Mouse (Mus musculus): ENCODE results near the gene Xxylt1. TPM values are rescaled to one million over a fixed set of nuclear protein-coding genes. Genes with fewer than 3 reads are reported as not detected.

The Xxylt1 gene
- total and polyA plus RNA-seq, 2 experiments from 2014 or later = 14.0 to 24.3 TPM

DNA sequence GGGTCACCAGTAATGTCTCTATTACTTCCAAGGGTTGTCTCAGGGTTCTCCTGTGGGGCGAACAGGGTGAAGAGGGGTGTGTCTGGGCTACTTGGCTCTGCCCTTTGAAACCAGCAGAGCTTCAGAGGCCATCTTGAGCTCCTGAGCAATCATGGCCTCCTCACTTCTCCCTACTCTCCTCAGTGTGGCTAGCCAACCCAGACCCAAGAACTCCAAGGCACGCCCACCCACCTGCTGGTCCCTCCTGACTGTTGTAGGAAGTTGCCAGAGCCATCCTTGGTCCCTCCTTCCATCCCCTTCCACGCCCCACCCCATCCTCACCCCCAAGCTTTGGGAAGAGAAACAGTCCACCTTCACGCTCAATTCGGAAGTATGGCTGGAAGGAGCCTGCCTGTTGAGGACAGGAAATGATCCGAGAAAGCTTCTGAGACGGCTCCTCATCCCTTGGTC, 145.2 kb downstream of the Xxylt1 start:
- TF ChIP-seq CTCF (IDR thresholded peaks at IDR 0.05; ENCODE audit: low read depth) = no peak
- Histone ChIP-seq H3K9me3 (ENCODE audit: low read length) (no peaks in the 10 kb centered on the region), H3K9ac (no peak overlapping the region), H3K4me2 (ENCODE audit: low read depth) (no peak overlapping the region), H3K27me3 (ENCODE audit: insufficient read depth, low read length) (no peaks in the 10 kb centered on the region), H3K36me3 (ENCODE audit: insufficient read depth) (no peaks in the 10 kb centered on the region), H3K27ac (ENCODE audit: low read depth, low read length) (no peak overlapping the region), H3K4me1 (ENCODE audit: insufficient read depth) (no peaks in the 10 kb centered on the region), H3K4me3 (ENCODE audit: low read depth, low read length) (no peak overlapping the region)
- WGBS = 85% methylated on average over 7 of the region's 7 CpGs
- no peak for ATAC-seq
- DNase-seq = no peak

DNA sequence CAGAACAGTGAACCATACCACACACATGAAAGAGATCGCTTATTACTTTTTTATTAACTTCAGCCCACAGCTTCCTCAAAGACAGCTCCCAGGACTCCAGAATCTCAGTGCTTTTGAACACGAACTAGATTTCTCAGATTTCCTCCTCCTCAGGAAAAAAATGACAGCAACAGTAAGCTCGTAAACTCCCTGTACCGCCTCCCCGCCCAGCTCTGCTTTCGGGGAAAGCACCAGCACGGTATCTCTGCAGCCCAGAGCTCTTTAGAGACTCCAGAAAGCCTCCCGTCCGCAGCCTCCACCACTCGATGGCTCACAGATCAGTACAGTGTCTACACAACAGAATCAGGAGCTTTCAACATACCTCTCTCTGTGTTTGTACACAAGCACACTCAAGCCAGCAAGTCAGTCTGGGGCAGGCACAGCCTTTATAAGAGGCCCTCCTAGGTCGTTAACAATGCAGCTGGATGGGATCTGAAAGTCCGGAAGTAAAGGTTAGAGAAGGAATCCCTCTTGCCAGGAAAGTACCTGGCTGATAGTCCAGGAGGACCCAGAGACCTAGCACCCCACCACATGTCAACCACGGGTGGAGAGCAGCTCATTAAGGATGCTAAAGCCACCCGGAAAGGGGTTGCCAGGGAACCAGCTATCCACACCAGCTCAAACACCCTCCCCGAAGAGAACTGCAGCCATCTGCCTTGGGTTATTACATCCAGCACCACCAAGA, 146.1 kb downstream of the Xxylt1 start:
- no peaks in the 10 kb centered on the region for H3K27me3 ChIP-seq (ENCODE audit: insufficient read depth, low read length)
- no peak overlapping the region for H3K27ac ChIP-seq (ENCODE audit: low read depth, low read length)
- TF ChIP-seq CTCF (IDR thresholded peaks at IDR 0.05; ENCODE audit: low read depth) = no peak
- DNase-seq = no peak
- ATAC-seq = no peak
- H3K4me3 ChIP-seq (ENCODE audit: low read depth, low read length) = no peak overlapping the region
- H3K9me3 ChIP-seq (ENCODE audit: low read length) = 0 out of 2 replicates have a peak, but pooled peaks cover 3% of the 10 kb centered on the region
- H3K4me2 ChIP-seq (ENCODE audit: low read depth) = no peak overlapping the region
- no peak overlapping the region for H3K9ac ChIP-seq
- H3K4me1 ChIP-seq (ENCODE audit: insufficient read depth) = no peaks in the 10 kb centered on the region
- 59% methylated on average over 15 of the region's 15 CpGs for WGBS
- no peaks in the 10 kb centered on the region for H3K36me3 ChIP-seq (ENCODE audit: insufficient read depth)

DNA sequence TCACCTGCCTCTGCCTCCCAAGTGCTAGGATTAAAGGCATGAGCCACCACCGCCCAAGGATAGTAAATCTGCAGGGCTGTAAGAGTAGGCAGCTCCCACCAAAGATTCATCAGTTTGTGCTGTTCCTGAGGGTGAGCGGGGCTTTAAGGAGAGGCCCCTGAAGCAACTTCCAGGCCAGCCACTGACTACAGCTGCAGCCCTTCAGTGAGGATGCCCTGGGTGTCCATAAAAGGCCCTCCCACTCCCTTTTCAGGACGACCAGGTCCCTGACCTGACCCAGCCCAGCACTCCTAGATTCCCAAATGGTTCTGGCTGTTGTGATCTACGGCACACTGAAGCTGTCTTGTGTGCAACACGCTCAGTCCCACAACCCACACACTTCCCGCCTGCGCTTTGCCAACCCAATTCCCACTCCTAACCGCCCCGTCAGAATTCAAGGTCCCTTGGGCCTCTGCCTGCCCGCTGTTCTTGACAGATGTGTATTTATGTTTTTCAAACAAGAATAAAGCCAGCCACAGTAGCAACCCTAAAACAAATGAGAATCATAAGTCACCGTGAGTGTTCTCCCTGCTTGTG, 146.9 kb downstream of the Xxylt1 start:
- Histone ChIP-seq H3K27ac (ENCODE audit: low read depth, low read length) (no peak overlapping the region), H3K4me2 (ENCODE audit: low read depth) (no peak overlapping the region), H3K36me3 (ENCODE audit: insufficient read depth) (no peaks in the 10 kb centered on the region), H3K27me3 (ENCODE audit: insufficient read depth, low read length) (no peaks in the 10 kb centered on the region), H3K9ac (no peak overlapping the region), H3K4me1 (ENCODE audit: insufficient read depth) (no peaks in the 10 kb centered on the region), H3K4me3 (ENCODE audit: low read depth, low read length) (no peak overlapping the region), H3K9me3 (ENCODE audit: low read length) (0 out of 2 replicates have a peak, but pooled peaks cover 6% of the 10 kb centered on the region)
- no peak for DNase-seq
- ATAC-seq = no peak
- TF ChIP-seq CTCF (IDR thresholded peaks at IDR 0.05; ENCODE audit: low read depth) = no peak
- 77% methylated on average over 11 of the region's 11 CpGs for WGBS

DNA sequence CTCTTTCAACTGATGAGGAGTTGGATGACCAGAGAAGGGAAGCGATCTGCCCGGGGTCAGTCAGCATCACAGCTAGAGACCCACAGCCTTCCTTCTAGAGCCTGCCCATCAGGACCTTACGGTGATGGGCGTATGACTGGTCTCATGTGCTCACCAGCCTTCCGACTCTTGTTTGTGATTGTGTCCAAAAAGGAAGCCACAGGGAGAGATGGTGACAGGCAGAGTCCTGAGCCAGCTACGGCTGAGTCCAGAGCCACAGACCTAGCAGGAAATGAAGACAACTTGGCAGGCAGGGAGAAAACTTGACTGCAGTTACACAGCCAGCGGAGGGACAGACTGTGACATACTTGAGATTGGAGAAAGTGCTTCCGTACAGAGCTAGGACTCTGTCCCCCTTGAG, 147.9 kb downstream of the Xxylt1 start:
- Histone ChIP-seq H3K27ac (ENCODE audit: low read depth, low read length) (no peak overlapping the region), H3K36me3 (ENCODE audit: insufficient read depth) (no peaks in the 10 kb centered on the region), H3K27me3 (ENCODE audit: insufficient read depth, low read length) (no peaks in the 10 kb centered on the region), H3K9ac (no peak overlapping the region), H3K4me3 (ENCODE audit: low read depth, low read length) (no peak overlapping the region), H3K4me2 (ENCODE audit: low read depth) (no peak overlapping the region), H3K4me1 (ENCODE audit: insufficient read depth) (no peaks in the 10 kb centered on the region), H3K9me3 (ENCODE audit: low read length) (0 out of 2 replicates have a peak, but pooled peaks cover 6% of the 10 kb centered on the region)
- no peak for TF ChIP-seq CTCF (IDR thresholded peaks at IDR 0.05; ENCODE audit: low read depth)
- DNase-seq = no peak
- WGBS = 92% methylated on average over 8 of the region's 8 CpGs
- ATAC-seq = no peak

DNA sequence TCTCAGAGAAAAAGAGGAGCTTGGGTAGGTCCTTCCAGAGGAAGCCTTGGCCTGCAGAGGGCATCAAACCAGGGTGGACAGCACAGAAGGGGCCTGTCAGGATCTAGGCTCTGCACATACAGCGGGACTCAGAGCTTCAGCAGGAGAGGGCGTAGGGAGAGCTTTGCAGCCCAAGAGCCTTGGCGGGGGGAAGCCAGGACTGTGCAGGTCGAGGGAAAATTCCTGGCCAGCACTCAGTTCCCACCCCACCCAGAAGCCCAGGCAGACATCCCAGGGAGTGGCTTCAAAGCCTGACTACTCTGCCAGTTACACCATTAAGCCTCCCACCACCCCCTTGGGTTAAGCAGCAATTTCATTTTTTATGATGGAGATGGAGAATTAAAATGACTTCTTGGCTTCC, 148.4 kb downstream of the Xxylt1 start:
- no peaks in the 10 kb centered on the region for H3K27me3 ChIP-seq (ENCODE audit: insufficient read depth, low read length)
- no peak for TF ChIP-seq CTCF (IDR thresholded peaks at IDR 0.05; ENCODE audit: low read depth)
- ATAC-seq (no peak), DNase-seq (no peak)
- H3K4me1 ChIP-seq (ENCODE audit: insufficient read depth) = no peaks in the 10 kb centered on the region
- no peak overlapping the region for H3K4me3 ChIP-seq (ENCODE audit: low read depth, low read length)
- H3K4me2 ChIP-seq (ENCODE audit: low read depth) = no peak overlapping the region
- 0 out of 2 replicates have a peak, but pooled peaks cover 6% of the 10 kb centered on the region for H3K9me3 ChIP-seq (ENCODE audit: low read length)
- H3K9ac ChIP-seq = no peak overlapping the region
- WGBS = 75% methylated on average over 4 of the region's 4 CpGs
- H3K27ac ChIP-seq (ENCODE audit: low read depth, low read length) = no peak overlapping the region
- H3K36me3 ChIP-seq (ENCODE audit: insufficient read depth) = no peaks in the 10 kb centered on the region

DNA sequence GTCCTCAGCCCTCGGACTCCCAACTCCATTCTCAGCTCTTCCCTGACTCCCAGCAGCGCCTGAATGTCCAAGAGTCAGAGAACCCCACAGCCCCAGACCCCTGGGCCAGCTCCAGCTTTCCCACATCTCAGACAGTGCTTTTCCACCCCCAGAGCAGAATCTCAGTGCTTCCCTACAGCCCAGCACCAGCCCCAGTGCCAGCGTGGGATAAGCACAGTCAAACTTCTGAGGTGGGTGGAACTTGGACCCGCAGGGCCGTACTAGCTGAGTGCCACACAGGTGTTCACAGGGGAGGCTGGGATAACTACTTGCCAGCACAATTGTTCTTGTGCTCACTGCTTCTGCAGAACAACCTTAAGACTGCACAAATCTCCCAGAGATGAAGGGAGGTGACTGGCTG, 149.0 kb downstream of the Xxylt1 start:
- Histone ChIP-seq H3K4me3 (ENCODE audit: low read depth, low read length) (no peak overlapping the region), H3K4me1 (ENCODE audit: insufficient read depth) (no peaks in the 10 kb centered on the region), H3K27ac (ENCODE audit: low read depth, low read length) (no peak overlapping the region), H3K4me2 (ENCODE audit: low read depth) (no peak overlapping the region), H3K9me3 (ENCODE audit: low read length) (0 out of 2 replicates have a peak, but pooled peaks cover 6% of the 10 kb centered on the region), H3K36me3 (ENCODE audit: insufficient read depth) (no peaks in the 10 kb centered on the region), H3K27me3 (ENCODE audit: insufficient read depth, low read length) (no peaks in the 10 kb centered on the region), H3K9ac (no peak overlapping the region)
- WGBS = 82% methylated on average over 5 of the region's 5 CpGs
- DNase-seq (no peak), ATAC-seq (no peak)
- no peak for TF ChIP-seq CTCF (IDR thresholded peaks at IDR 0.05; ENCODE audit: low read depth)

DNA sequence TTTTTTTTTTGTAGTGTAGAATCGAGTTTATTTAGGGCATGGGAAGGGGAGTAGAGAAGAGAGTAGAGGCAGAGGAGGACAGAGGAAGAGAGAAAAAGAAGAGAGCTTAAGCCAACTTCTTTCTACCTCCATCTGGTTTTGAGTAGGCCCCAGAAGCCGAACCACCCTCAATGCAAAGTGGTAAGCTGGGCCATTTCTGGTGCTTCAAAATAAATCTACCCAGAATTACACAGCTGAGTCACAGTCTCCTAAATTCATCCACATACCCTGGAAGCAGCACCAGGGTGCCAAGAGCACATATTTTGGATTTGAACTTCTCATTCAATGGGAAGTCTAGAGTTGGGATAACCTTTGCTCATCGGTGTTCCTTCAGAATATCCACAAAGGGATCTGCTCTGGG, 152.1 kb downstream of the Xxylt1 start:
- Histone ChIP-seq H3K9me3 (ENCODE audit: low read length) (0 out of 2 replicates have a peak, but pooled peaks cover 6% of the 10 kb centered on the region), H3K4me1 (ENCODE audit: insufficient read depth) (no peaks in the 10 kb centered on the region), H3K27me3 (ENCODE audit: insufficient read depth, low read length) (no peaks in the 10 kb centered on the region), H3K36me3 (ENCODE audit: insufficient read depth) (no peaks in the 10 kb centered on the region), H3K4me2 (ENCODE audit: low read depth) (no peak overlapping the region), H3K4me3 (ENCODE audit: low read depth, low read length) (no peak overlapping the region), H3K9ac (no peak overlapping the region), H3K27ac (ENCODE audit: low read depth, low read length) (no peak overlapping the region)
- DNase-seq (no peak), ATAC-seq (no peak)
- WGBS = 85% methylated on average over 3 of the region's 3 CpGs
- no peak for TF ChIP-seq CTCF (IDR thresholded peaks at IDR 0.05; ENCODE audit: low read depth)
